Mouse (Mus musculus) liver, embryonic 14.5 days (tissue): ENCODE measurements around the gene Phlda1.

Source experiments
- CTCF ChIP-seq: IDR thresholded peaks from 2 replicates; pipeline ENCODE4 v1.5.1; 2016; ENCODE audit warnings: antibody characterized with exemption, low read depth, control low read depth
- EP300 ChIP-seq: IDR thresholded peaks from 2 replicates; pipeline ENCODE4 v1.6.1; 2016; ENCODE audit warnings: antibody characterized with exemption, low read depth

- TF ChIP-seq CTCF (no peak), EP300 (no peak)
These were observed 39.6 kb downstream of the Phlda1 start for GRCm38 (mm10) chr10:111545648-111546047.
